Mouse (Mus musculus) lung, adult 18-20 months (tissue): ENCODE data around the gene Lef1.

Experiments
- DNase-seq, 2 experiments: peaks; one replicate each; pipeline ENCODE4 v3.0.0; 2022; ENCODE audit warnings: mixed read lengths in 2 of 2

The Lef1 gene

DNA sequence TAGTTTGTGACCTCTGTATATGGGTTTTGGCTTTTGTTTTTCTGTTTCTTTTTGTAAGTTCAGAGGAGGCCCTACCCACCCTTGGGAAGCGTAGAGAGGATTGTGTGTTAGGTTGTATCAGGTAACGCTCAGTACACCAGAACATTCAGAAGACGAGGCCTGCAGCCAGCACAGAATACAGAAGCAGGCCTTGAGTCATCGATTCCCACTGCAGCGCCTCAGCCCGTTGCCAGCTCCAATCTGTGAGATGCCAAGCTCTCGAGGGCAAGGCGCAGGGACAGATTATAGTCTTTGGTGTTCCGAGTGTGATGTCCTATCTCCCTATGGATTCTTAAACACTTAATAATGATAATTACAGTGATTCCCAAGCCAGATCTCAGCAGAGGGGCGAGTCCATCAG is 85.8 kb downstream of the Lef1 start:
- DNase-seq, result no peak

DNA sequence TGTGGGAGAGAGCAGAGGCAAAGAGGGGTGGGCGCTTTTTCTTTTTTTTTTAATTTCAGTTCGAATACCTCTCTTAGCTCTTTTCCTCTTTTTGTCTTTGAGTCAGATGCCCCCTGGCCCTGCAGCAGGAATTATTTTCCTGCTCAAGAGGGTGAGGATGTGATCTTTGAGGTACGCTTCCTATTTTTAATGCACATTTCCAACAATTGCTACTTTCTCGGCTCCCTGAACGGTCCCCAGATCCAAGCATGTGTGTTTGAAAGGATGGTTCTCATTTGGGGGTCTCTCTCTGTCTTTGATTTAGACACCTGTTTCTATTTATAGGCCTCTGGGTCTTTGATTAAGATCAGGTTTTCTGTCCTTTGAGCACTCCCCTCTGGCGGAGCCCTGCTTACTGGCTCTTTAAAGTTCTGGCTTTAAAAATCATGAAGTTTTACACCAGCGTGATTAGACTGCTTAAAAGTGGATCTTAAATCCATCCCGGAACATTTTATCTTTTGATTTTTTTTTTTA is 86.3 kb downstream of the Lef1 start:
- no peak for DNase-seq

DNA sequence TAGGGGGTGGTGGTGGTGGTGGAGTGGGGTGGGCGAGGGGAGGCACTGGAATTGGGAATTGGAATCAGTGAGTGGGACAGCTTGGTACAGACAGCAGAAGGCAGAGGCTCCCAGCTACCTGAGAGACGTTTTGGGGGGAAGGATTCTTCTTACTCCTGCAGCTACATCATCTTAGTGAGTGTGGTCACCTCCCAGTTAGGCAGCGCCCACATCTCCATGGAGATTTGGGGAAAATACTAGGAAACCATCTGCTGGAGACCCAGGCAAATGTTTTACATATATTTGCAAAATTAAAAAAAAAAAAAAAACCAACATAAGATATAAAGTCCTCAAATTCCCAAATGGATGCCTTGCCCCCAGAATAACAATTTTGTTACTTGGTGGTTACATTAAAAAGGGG is 88.7 kb downstream of the Lef1 start:
- no peak for DNase-seq

- no peak for DNase-seq
Measured at GRCm38 (mm10) chr3:131199590-131200288, 89.5 kb downstream of the Lef1 start.

DNA sequence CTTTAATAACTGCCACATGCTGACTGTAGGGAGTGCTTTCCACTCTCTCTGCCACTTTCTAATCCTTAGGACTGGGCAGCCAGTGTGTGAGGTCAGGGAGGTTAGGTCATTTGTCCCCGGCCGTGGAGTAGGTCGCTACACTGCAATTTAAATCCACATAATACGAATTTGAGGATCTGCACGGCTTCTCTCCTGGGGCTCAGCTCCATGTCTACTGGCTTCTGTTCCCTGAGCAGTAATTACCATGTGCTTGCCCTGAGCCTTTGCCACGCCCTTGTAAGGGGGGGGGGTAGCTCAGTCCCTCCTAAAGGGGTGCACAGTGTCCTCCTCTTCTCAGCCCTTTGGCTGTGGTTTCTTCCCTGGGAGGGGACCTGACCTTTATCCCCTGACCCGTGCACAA is 92.0 kb downstream of the Lef1 start:
- no peak for DNase-seq

DNA sequence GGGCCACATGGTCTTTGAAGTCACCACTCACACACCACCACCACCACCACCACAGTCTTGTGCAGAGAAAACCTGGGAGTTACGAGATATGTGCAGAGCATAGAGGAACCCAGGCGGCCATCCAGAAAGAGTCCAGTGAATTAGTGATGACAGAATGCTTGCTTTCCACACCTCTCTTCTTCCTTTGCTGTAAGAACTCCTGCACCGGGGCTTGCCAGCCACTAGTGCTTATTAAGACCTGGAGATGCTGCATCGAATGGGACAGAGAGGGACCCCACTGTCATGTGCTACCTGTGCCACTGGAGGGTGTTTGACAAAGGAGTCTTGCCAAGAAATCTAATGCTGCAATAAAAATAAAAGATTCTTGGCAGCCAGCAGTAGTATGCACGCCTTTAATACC is 97.6 kb downstream of the Lef1 start:
- DNase-seq, result no peak

DNA sequence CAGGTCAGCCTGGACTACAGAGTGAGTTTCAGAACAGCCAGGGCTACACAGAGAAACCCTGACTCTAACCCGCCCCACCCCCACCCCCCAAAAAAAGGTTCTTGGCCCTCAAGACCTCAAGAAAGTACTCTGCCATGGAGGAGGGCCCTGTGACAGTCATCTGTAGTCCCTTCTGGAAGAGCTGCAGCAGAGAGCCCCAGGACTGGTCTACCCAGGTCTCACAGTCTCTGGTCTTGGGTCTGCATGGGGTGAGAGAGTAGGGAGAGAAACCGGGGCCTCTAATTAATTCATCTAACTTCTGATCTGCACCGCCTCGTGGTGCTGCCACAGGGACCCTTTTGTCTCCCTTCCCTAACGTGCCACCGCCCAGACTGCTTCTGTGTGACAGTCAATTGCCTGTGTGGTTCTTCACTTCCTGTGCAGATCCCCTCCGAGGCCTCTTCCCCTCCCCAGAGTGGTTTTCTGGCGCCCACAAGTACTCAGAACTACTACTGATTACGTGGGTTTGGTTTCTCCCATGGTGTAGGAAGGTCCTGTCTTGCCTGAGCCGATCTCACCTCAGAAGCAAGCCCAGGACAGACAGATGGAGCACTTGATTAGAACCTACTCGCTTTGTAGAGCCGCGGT is 98.1 kb downstream of the Lef1 start:
- DNase-seq, result peak in 1 of 2 experiments; percentile 5

DNA sequence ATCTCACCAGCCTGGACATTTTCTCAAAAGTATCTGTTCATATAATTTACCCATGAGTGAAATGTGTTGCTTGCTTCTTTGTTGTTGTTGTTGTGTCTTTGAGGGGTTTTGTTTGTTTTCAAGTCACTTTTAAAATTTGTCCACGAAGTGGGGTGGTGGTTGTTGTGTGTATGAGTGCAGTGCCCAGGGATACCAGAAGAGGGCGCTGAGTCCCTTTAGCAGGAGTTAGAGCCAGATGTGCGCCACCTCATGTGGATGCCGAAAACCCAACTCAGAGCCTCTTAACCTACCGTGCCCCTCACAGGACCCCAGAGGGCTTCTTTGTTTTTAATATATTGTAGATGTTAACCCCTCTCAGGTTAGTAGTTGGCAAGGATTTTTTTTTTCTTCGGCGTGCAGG is 101.9 kb downstream of the Lef1 start:
- no peak for DNase-seq

DNA sequence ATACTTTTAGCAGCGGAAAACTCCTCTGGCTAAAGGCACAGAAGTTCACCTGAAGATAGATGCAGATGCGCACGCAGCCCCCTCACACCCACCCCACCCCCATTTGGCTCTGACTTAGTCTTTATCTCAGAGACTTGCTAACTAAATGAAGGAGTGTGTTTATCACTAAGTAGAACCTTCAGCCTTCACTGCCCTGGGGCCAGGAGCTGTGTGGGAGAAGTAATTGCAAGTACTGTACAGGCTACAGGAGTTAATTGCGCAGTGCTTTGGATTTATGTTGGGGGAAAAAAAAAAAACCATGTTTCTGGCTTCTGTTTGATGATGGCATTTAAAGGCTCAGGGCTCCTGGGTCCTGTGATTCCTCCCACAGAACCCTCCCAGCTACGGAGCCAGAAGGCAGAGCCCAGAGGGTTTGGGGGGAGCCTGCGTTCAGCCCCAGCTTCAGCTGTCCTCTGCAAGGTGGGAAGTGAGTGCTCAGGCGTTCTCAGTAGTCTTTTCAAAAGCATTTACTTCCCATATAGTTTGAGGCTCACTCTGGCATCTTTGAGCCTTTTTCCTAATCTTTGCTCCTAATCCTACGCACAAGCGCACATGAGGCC is 103.9 kb downstream of the Lef1 start:
- DNase-seq, result no peak

- peak in 1 of 2 experiments; percentile 11 for DNase-seq
Measured at GRCm38 (mm10) chr3:131214841-131215240, 104.6 kb downstream of the Lef1 start.

GRCm38 (mm10) chr3:131218636-131219390 is 108.5 kb downstream of the Lef1 start:
- no peak for DNase-seq

GRCm38 (mm10) chr3:131228083-131228482 is 117.8 kb downstream of the Lef1 start:
- no peak for DNase-seq

- no peak for DNase-seq
Measured at GRCm38 (mm10) chr3:131237061-131237460, 126.8 kb downstream of the Lef1 start.

- peak; percentile 52 to 60 for DNase-seq
Measured at GRCm38 (mm10) chr3:131237785-131238633, 127.7 kb downstream of the Lef1 start.

DNA sequence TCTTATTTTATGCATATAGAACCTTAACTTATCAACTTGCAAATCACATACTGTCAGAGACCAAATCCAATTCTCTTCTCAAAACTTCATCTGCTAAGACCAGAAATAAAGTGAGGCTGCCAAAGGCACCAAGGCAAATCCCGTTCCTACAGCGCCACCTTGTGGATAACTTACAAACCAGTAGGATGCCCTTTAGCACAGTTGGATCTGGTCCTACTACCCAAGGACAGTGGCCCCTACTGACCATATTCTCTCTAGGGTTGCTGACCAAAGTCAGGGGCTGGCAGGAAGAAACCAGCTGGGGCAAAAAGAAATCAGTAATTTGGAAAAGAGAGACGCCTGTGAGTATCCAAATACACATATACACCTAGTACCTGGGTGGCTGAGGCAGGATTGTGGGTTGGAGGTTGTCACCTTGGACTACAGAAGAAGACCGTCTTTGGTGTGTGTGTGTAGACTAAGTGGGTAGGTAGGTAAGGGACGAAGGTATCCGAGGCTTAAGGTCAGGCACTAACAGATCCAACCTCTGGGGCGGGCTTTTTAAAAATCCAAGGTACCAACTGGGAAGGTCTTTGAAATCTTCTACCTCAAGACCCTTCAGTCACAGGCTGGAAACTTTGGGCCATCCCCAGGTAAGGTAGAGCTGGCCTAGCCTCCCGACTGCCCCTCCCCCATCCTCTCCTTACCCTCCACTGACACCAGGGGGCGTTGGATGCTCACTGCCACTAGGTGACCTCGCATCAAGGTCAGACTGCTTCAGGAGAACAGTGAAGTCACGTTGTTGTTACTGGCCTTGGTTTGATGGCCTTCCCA is 135.7 kb downstream of the Lef1 start:
- peak; percentile 26 to 54 for DNase-seq

DNA sequence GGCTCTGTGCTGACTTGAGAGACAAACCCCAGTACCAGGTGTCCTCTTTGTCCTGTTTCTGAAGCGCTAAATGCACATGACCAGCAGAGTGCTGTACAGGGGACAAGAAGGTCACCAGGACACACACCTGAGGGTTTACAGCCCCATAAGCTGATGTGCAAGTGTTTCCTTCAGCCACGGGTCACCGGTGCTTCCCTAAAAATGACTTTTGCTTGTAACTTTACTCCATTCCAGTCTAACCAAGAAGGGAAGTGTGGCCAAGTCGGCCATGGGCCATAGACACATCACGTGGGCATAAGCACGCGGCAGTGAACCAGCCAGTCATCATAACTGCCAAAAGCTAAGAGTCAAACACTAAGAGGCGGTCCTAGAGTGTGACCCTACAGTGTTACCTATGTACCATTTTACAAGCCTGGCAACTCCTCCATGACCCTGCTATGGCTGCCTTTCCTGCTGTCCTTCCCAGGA is 136.3 kb downstream of the Lef1 start:
- no peak for DNase-seq

DNA sequence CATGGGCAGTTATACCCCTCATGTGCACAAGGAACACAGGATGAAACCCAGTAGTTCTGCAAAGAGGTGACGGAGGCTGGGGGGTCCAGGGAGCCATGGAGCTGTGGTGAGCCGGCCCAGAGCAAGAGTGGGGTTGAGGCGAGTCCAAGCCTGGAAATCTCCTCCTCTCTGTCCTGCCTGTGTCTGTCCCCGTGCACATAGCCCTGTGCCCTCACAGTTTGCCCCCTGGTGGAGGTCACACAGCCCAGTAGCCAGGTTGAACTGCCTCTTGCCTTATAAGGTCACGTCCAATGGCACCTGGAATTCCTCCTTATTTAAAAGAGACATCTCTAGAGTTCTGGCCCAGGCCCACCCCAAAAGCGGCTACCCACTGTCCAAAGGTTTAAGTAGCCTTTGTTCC is 137.2 kb downstream of the Lef1 start:
- DNase-seq, result no peak

GRCm38 (mm10) chr3:131247851-131248250 is 137.6 kb downstream of the Lef1 start:
- no peak for DNase-seq

DNA sequence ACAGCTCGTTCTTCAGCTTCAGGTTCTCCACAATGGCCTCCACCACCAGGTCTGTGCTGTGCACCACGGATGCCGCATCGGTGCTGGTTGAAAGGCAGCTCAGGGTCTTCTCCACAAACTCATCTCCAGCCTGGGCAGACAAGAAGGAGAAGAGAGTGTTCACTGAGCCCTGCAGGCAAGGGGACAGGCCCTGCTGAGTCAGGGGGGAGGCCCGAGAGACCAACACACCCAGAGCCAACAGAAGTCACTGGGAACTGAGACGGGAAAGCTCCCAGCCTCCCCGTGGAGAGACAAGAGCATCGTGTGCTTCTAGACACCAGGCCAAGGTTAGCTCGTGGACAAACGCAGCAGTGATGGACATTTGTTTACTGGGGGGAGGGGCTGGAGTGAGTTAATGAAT is 138.2 kb downstream of the Lef1 start:
- no peak for DNase-seq

GRCm38 (mm10) chr3:131250283-131250682 is 140.0 kb downstream of the Lef1 start:
- no peak for DNase-seq

DNA sequence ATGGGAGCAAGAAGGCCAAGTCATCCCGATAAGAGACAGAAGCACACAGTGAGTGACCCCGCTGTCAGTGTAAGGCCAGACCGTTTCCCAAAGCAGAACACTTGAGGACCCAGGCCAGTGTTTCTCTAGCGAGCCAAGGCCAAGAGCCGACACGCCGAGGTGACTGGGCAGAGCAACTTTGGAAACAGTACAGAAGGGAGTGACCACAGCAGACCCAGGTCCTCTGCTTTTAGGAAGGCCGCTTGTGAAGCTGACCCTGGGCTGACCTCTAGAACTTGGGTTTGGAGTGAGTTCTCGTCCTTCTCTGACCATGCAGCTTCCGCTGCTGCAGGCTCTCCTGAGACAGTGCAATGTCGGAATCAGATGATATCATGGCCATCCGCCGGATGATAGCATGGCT is 140.7 kb downstream of the Lef1 start:
- DNase-seq, result no peak
